Mouse (Mus musculus): ENCODE measurements around the gene 4833420G17Rik. TPM values are rescaled to one million over a fixed set of nuclear protein-coding genes. Genes with fewer than 3 reads are reported as not detected.
"Not testable (repeated sequence)": the region's sequence is repeated elsewhere in the genome, so short reads cannot be mapped to it uniquely, and the experiment has no call there.

4833420G17Rik gene
- polyA plus RNA-seq, 1 experiment from 2014 or later: 96.3 TPM

DNA sequence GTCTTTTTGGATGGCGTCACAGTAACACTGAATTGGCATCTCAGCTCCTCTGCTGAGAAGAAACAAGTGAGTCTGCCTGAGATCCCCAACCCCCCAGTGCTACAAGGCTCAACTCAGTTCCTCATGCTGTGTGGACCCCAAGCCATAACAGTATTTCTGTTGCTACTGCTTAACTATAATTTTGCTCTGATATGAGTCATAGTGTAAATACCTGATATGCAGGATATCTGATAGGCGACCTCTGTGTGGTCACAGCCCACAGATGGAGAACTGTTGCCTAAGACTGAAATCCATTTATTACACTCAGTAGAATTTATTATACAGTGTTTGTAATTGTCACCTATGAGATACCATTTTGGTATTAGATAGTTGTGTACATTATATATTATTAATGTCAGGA lies 15.2 kb downstream of the 4833420G17Rik start:
- no peaks in the 10 kb centered on the region for H3K9me3 ChIP-seq
- H3K4me1 ChIP-seq (replicated peaks): no peaks in the 10 kb centered on the region
- WGBS: 92% methylated on average over 2 of the region's 2 CpGs
- no peaks in the 10 kb centered on the region for H3K27me3 ChIP-seq
- no peak overlapping the region for H3K27ac ChIP-seq (replicated peaks)
- no peak overlapping the region for H3K4me3 ChIP-seq
- no peak for ATAC-seq (ENCODE audit: low read depth)
- H3K9ac ChIP-seq: no peak overlapping the region
- H3K4me2 ChIP-seq: no peak overlapping the region
- H3K36me3 ChIP-seq: peaks cover 84% of the 10 kb centered on the region

DNA sequence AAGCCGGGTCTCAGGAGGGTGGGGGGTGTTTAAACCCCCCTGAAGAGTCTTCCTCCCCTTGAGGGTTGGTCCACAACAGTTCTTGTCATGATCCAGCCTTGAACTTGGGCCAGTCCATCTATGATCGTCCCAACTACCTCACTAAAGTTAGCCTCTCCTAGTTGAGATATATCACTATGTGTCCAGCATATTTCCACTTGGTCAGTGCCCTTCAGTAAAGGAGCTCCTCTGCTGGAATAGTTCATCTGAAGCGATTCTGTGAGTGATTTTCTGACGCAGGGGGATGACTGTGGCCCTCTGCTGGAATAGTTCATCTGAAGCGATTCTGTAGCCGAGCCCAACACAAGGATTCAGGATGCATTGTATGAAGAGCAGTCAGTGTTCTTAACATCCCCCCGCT lies 24.8 kb downstream of the 4833420G17Rik start:
- WGBS: 61% methylated on average over 7 of the region's 7 CpGs
- no peaks in the 10 kb centered on the region for H3K27me3 ChIP-seq
- no peak for ATAC-seq (ENCODE audit: low read depth)
- peaks cover 19% of the 10 kb centered on the region for H3K9me3 ChIP-seq
- no peak overlapping the region for H3K9ac ChIP-seq
- H3K4me3 ChIP-seq: no peak overlapping the region
- H3K27ac ChIP-seq (replicated peaks): no peak overlapping the region
- H3K36me3 ChIP-seq: peaks cover 52% of the 10 kb centered on the region
- H3K4me1 ChIP-seq (replicated peaks): no peaks in the 10 kb centered on the region
- peak overlapping the region; percentile 35 for H3K4me2 ChIP-seq

- peak within 1 kb of the TSS; percentile 35 for H3K4me2 ChIP-seq
- WGBS: 80% methylated on average over 87 of the region's 87 CpGs
- H3K27me3 ChIP-seq: no peaks in the 10 kb centered on the region
- H3K9ac ChIP-seq: peak within 1 kb of the TSS; percentile 27
- peaks cover 19% of the 10 kb centered on the region for H3K9me3 ChIP-seq
- ATAC-seq (ENCODE audit: low read depth): no peak
- no peak within 1 kb of the TSS for H3K4me3 ChIP-seq
- H3K27ac ChIP-seq (replicated peaks): peak within 1 kb of the TSS; percentile 52
- H3K36me3 ChIP-seq: peaks cover 47% of the 10 kb centered on the region
- H3K4me1 ChIP-seq (replicated peaks): no peaks in the 10 kb centered on the region
Measured at GRCm38 (mm10) chr13:119487880-119488580, 25.5 kb downstream of the 4833420G17Rik start, which contains the start of the genes Tmem267 and 3110070M22Rik. Tmem267 (plus strand) TSS chr13:119488039. 3110070M22Rik (minus strand) TSS chr13:119488383.

- H3K4me2 ChIP-seq; H3K27ac ChIP-seq (replicated peaks); ATAC-seq (ENCODE audit: low read depth); H3K27me3 ChIP-seq; H3K4me3 ChIP-seq; H3K4me1 ChIP-seq (replicated peaks); H3K9ac ChIP-seq: not testable (repeated sequence)
- H3K9me3 ChIP-seq: peaks cover 24% of the 10 kb centered on the region
- H3K36me3 ChIP-seq: peaks cover 14% of the 10 kb centered on the region
- WGBS: 92% methylated on average over 10 of the region's 10 CpGs
Measured at GRCm38 (mm10) chr13:119492083-119492482, 29.5 kb downstream of the 4833420G17Rik start.

DNA sequence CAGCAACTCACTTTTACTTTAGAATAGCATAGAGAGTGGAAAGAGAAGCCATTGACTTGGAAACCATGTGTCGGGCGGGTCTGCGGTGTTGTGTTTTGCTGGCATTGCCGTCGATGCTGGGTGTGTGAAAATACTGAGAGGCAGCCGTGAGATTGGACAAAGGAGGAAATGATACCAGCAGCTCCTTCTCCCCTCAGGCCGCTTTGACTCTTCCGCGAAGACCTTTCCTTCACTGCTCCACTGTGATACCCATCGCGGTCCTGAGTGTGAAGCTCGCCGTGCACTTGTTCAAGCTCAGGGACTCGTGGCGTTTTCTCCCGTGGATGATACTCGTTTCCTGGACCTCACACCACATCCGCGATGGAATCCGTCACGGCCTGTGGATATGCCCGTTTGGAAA lies 32.4 kb downstream of the 4833420G17Rik start:
- H3K27me3 ChIP-seq; H3K36me3 ChIP-seq; ATAC-seq (ENCODE audit: low read depth); H3K4me1 ChIP-seq (replicated peaks); H3K4me2 ChIP-seq; H3K4me3 ChIP-seq; H3K27ac ChIP-seq (replicated peaks); H3K9ac ChIP-seq: not testable (repeated sequence)
- peaks cover 23% of the 10 kb centered on the region for H3K9me3 ChIP-seq
- WGBS: 95% methylated on average over 13 of the region's 22 CpGs

Other genes starting within 250 kb of the 4833420G17Rik start
- 172 and 179 TPM in 2 replicates for gene Paip1, start 34.2 kb upstream of the 4833420G17Rik start, polyA plus RNA-seq (2015; fragmentation: Nextera tagmentation; extraction: Ambion mirVana)
- gene Tmem267, start 25.3 kb downstream of the 4833420G17Rik start, polyA plus RNA-seq (2015; fragmentation: Nextera tagmentation; extraction: Ambion mirVana): 3.3 and 4.2 TPM in 2 replicates
- gene 3110070M22Rik, start 25.6 kb downstream of the 4833420G17Rik start, polyA plus RNA-seq (2015; fragmentation: Nextera tagmentation; extraction: Ambion mirVana): 1.4 and 1.7 TPM in 2 replicates
- gene Ccl28, start 161.1 kb downstream of the 4833420G17Rik start, polyA plus RNA-seq (2015; fragmentation: Nextera tagmentation; extraction: Ambion mirVana): 0.25 and 0.43 TPM in 2 replicates
- 381 and 414 TPM in 2 replicates for gene Hmgcs1, start 227.6 kb downstream of the 4833420G17Rik start, polyA plus RNA-seq (2015; fragmentation: Nextera tagmentation; extraction: Ambion mirVana)